Mouse (Mus musculus) CH12.LX (cell line): ENCODE measurements around the gene Oprm1. TPM values are rescaled to one million over a fixed set of nuclear protein-coding genes. Genes with fewer than 3 reads are reported as not detected.

Source experiments
- DNase-seq: peaks from one replicate; pipeline ENCODE4 v3.0.0-alpha.2; 2013; ENCODE audit errors: extremely low read depth
- H3K27ac ChIP-seq: 2 replicates; pipeline ENCODE4 v1.5.1; 2012; ENCODE audit warnings: low read depth, mild to moderate bottlenecking, control low read depth, moderate library complexity; ENCODE audit not compliant: insufficient read depth
- H3K27me3 ChIP-seq: replicated peaks from 2 replicates; pipeline ENCODE3; 2012; ENCODE audit warnings: inconsistent platforms
- H3K36me3 ChIP-seq, 2 experiments: replicated peaks in 1 of 2; 2 replicates each; pipeline versions ENCODE3 to v1.6.1; 2012; ENCODE audit warnings: inconsistent platforms in 1 of 2, low read length in 1 of 2, mild to moderate bottlenecking in 1 of 2, mixed read lengths in 1 of 2, moderate library complexity in 1 of 2; ENCODE audit not compliant: control insufficient read depth in 1 of 2, insufficient read depth in 1 of 2
- H3K4me1 ChIP-seq, 2 experiments: 2 replicates each; pipeline ENCODE4 v1.6.1; 2012; ENCODE audit warnings: inconsistent platforms in 1 of 2, moderate library complexity in 1 of 2; ENCODE audit not compliant: insufficient read depth in 2 of 2, control insufficient read depth in 1 of 2
- H3K4me2 ChIP-seq: 2 replicates; pipeline ENCODE4 v1.6.1; 2012; ENCODE audit warnings: low read depth, mild to moderate bottlenecking, control low read depth; ENCODE audit not compliant: poor library complexity, insufficient read depth, severe bottlenecking
- H3K4me3 ChIP-seq, 3 experiments: fragments of 150-350 bp in 1 of 3; sonication (generic) in 1 of 3; replicated peaks in 1 of 3; 2 replicates each; pipeline versions ENCODE3 to v1.5.1; 2011 to 2012; ENCODE audit warnings: low read depth in 2 of 3, low read length in 2 of 3, mild to moderate bottlenecking in 2 of 3, moderate library complexity in 2 of 3, control low read depth in 1 of 3, improper control_type of control experiment in 1 of 3, inconsistent platforms in 1 of 3, mixed read lengths in 1 of 3; ENCODE audit not compliant: poor library complexity in 1 of 3
- H3K79me2 ChIP-seq: replicated peaks from 2 replicates; pipeline ENCODE4 v1.6.1; 2012; ENCODE audit warnings: mild to moderate bottlenecking, moderate library complexity; ENCODE audit not compliant: control insufficient read depth, poor library complexity, insufficient read depth, severe bottlenecking; ENCODE audit errors: extremely low read depth
- H3K9ac ChIP-seq: 2 replicates; pipeline ENCODE4 v1.6.1; 2012; ENCODE audit warnings: low read depth, mild to moderate bottlenecking, control low read depth, moderate library complexity; ENCODE audit not compliant: insufficient read depth
- H3K9me3 ChIP-seq: replicated peaks from 2 replicates; pipeline ENCODE3; 2012; ENCODE audit warnings: low read length, inconsistent platforms, mixed read lengths
- BHLHE40 ChIP-seq: IDR thresholded peaks from 2 replicates; pipeline ENCODE4 v1.6.1; 2011; ENCODE audit warnings: mild to moderate bottlenecking, low read depth, low read length, improper control_type of control experiment
- E2F4 ChIP-seq: IDR thresholded peaks from 2 replicates; pipeline ENCODE4 v1.6.1; 2011; ENCODE audit warnings: low read depth, low read length, improper control_type of control experiment; ENCODE audit not compliant: insufficient replicate concordance
- EP300 ChIP-seq: IDR thresholded peaks from 2 replicates; pipeline ENCODE4 v1.6.1; 2011; ENCODE audit warnings: low read length, improper control_type of control experiment
- ETS1 ChIP-seq: conservative IDR thresholded peaks from 2 replicates; pipeline ENCODE4 v1.6.1; 2012; ENCODE audit warnings: low read depth, mild to moderate bottlenecking, inconsistent platforms, low read length, improper control_type of control experiment, moderate library complexity
- IRF4 ChIP-seq: IDR thresholded peaks from 2 replicates; pipeline ENCODE4 v1.6.1; 2014; ENCODE audit warnings: low read depth, mild to moderate bottlenecking, inconsistent platforms, low read length, improper control_type of control experiment
- JUN ChIP-seq: IDR thresholded peaks from 2 replicates; pipeline ENCODE4 v1.6.1; 2011; ENCODE audit warnings: low read depth, mild to moderate bottlenecking, low read length, improper control_type of control experiment, moderate library complexity; ENCODE audit not compliant: insufficient read depth
- MAFK ChIP-seq: IDR thresholded peaks from 2 replicates; pipeline ENCODE4 v1.6.1; 2011; ENCODE audit warnings: low read length, improper control_type of control experiment; ENCODE audit not compliant: insufficient replicate concordance
- MEF2A ChIP-seq: IDR thresholded peaks from 2 replicates; pipeline ENCODE4 v1.6.1; 2014; ENCODE audit warnings: low read depth, mild to moderate bottlenecking, inconsistent platforms, low read length, improper control_type of control experiment, borderline replicate concordance
- NRF1 ChIP-seq: IDR thresholded peaks from 2 replicates; pipeline ENCODE4 v1.6.1; 2014; ENCODE audit warnings: low read depth, mild to moderate bottlenecking, inconsistent platforms, low read length, improper control_type of control experiment, moderate library complexity
- PAX5 ChIP-seq: IDR thresholded peaks from 2 replicates; pipeline ENCODE4 v1.6.1; 2012; ENCODE audit warnings: low read length, inconsistent platforms, mixed read lengths
- POLR2A ChIP-seq: IDR thresholded peaks from 2 replicates; pipeline ENCODE4 v1.6.1; 2011; ENCODE audit warnings: low read depth, mild to moderate bottlenecking, improper control_type of control experiment, low read length
- POLR2AphosphoS2 ChIP-seq: IDR thresholded peaks from 2 replicates; pipeline ENCODE4 v1.6.1; 2011; ENCODE audit warnings: low read depth, low read length, improper control_type of control experiment
- RAD21 ChIP-seq: IDR thresholded peaks from 2 replicates; pipeline ENCODE4 v1.6.1; 2011; ENCODE audit warnings: low read depth, mild to moderate bottlenecking, low read length, improper control_type of control experiment, moderate library complexity
- SIN3A ChIP-seq: IDR thresholded peaks from 2 replicates; pipeline ENCODE4 v1.6.1; 2012; ENCODE audit warnings: low read length, improper control_type of control experiment, inconsistent platforms
- TBP ChIP-seq: conservative IDR thresholded peaks from 2 replicates; pipeline ENCODE4 v1.6.1; 2011; ENCODE audit warnings: low read depth, low read length, improper control_type of control experiment
- TCF12 ChIP-seq: IDR thresholded peaks from 2 replicates; pipeline ENCODE4 v1.6.1; 2014; ENCODE audit warnings: low read depth, mild to moderate bottlenecking, inconsistent platforms, low read length, improper control_type of control experiment
- UBTF ChIP-seq: IDR thresholded peaks from 2 replicates; pipeline ENCODE4 v1.6.1; 2012; ENCODE audit warnings: low read depth, mild to moderate bottlenecking, inconsistent platforms, low read length, improper control_type of control experiment, moderate library complexity
- USF1 ChIP-seq: IDR thresholded peaks from 2 replicates; pipeline ENCODE4 v1.6.1; 2014; ENCODE audit warnings: low read depth, mild to moderate bottlenecking, inconsistent platforms, low read length, improper control_type of control experiment
- ZKSCAN1 ChIP-seq: IDR thresholded peaks from 2 replicates; pipeline ENCODE4 v1.6.1; 2012; ENCODE audit warnings: low read depth, inconsistent platforms, low read length, improper control_type of control experiment, borderline replicate concordance
- ZMIZ1 ChIP-seq: IDR thresholded peaks from 2 replicates; pipeline ENCODE4 v1.6.1; 2012; ENCODE audit warnings: low read depth, mild to moderate bottlenecking, inconsistent platforms, low read length, improper control_type of control experiment
- ZNF384 ChIP-seq: IDR thresholded peaks from 2 replicates; pipeline ENCODE4 v1.6.1; 2012; ENCODE audit warnings: low read depth, low read length, improper control_type of control experiment, inconsistent platforms
- dilution Hi-C: fragments of 300-500 bp; cut with MboI; formaldehyde crosslinking; loops from 2 replicates; pipeline ENCODE4 v1.14.3; 2020; ENCODE audit warnings: low sequenced_read_pairs; ENCODE audit not compliant: extremely low pct_unique_long_range_greater_than_20kb, extremely low pct_ligation_motif_present
- in situ Hi-C: fragments of 300-500 bp; cut with MboI; formaldehyde crosslinking; loops from 3 replicates; pipeline ENCODE4 v1.14.3; 2019; ENCODE audit warnings: low sequenced_read_pairs, low pct_ligation_motif_present, low pct_unique_long_range_greater_than_20kb, mixed read lengths
- polyA plus RNA-seq: library from polyadenylated mRNA; unstranded; fragments of >175 nt; gene quantifications from 2 replicates; pipeline ENCODE4 v1.2.1, GENCODE M21; 2012; ENCODE audit warnings: low read depth; ENCODE audit not compliant: insufficient read length
- total RNA-seq, 2 experiments: library from RNA; depleted of rRNA; stranded (reverse); fragments of 300-350 nt in 1 of 2; fragments of >200 nt in 1 of 2; gene quantifications; 2 replicates each; pipeline ENCODE4 v1.2.3; 2012 to 2014

Oprm1 gene
- total and polyA plus RNA-seq, 3 experiments = not detected

- Histone ChIP-seq H3K36me3 (no peaks in the 10 kb centered on the region), H3K4me1 (peaks cover 0 to 44% of the 10 kb centered on the region in 2 experiments; a peak in 2 of 4 replicates), H3K9ac (no peak overlapping the region), H3K79me2 (no peaks in the 10 kb centered on the region), H3K4me3 (no peak overlapping the region), H3K9me3 (no peaks in the 10 kb centered on the region), H3K27ac (no peak overlapping the region), H3K27me3 (no peaks in the 10 kb centered on the region), H3K4me2 (no peak overlapping the region)
- DNase-seq = no peak
- TF ChIP-seq IRF4 = no peak
- no peak for TF ChIP-seq TCF12
- TF ChIP-seq SIN3A = no peak
- no peak for TF ChIP-seq UBTF
- TF ChIP-seq JUN = no peak
- no peak for TF ChIP-seq PAX5
- no peak for TF ChIP-seq MAFK
- TF ChIP-seq ZKSCAN1 = no peak
- no peak for TF ChIP-seq EP300
- no peak for TF ChIP-seq ZMIZ1
- TF ChIP-seq TBP = no peak
- TF ChIP-seq E2F4 = no peak
- TF ChIP-seq POLR2A = no peak
- no peak for TF ChIP-seq BHLHE40
- dilution Hi-C loops (no loop called here), in situ Hi-C loops (no loop called here)
Measured at GRCm38 (mm10) chr10:6934776-6935175, 176.5 kb downstream of the Oprm1 start.

- Histone ChIP-seq H3K4me2 (no peak overlapping the region), H3K79me2 (no peaks in the 10 kb centered on the region), H3K9me3 (no peaks in the 10 kb centered on the region), H3K27ac (no peak overlapping the region), H3K4me1 (peaks cover 0 to 33% of the 10 kb centered on the region in 2 experiments; a peak in 2 of 4 replicates), H3K4me3 (no peak overlapping the region), H3K36me3 (no peaks in the 10 kb centered on the region), H3K9ac (no peak overlapping the region), H3K27me3 (no peaks in the 10 kb centered on the region)
- dilution Hi-C loops (no loop called here), in situ Hi-C loops (no loop called here)
- TF ChIP-seq ZNF384 = no peak
- no peak for TF ChIP-seq UBTF
- TF ChIP-seq NRF1 = no peak
- TF ChIP-seq ZKSCAN1 = no peak
- no peak for TF ChIP-seq POLR2AphosphoS2
- TF ChIP-seq USF1 = no peak
- no peak for TF ChIP-seq ETS1
- TF ChIP-seq IRF4 = no peak
- TF ChIP-seq JUN = no peak
- TF ChIP-seq TBP = no peak
- TF ChIP-seq MEF2A = no peak
- TF ChIP-seq PAX5 = no peak
- no peak for TF ChIP-seq RAD21
- peak; percentile 12 for DNase-seq
Measured at GRCm38 (mm10) chr10:6936671-6937425, 178.5 kb downstream of the Oprm1 start.
